Mouse (Mus musculus) lung, postnatal 4 days (tissue): Measurements from ENCODE around the gene Lmbr1.

Experiments
- DNase-seq, 2 experiments: peaks; one replicate each; pipeline ENCODE4 v3.0.0; 2021

Gene Lmbr1

GRCm38 (mm10) chr5:29251496-29251873 is 126.7 kb downstream of the Lmbr1 start:
- DNase-seq = no peak

DNA sequence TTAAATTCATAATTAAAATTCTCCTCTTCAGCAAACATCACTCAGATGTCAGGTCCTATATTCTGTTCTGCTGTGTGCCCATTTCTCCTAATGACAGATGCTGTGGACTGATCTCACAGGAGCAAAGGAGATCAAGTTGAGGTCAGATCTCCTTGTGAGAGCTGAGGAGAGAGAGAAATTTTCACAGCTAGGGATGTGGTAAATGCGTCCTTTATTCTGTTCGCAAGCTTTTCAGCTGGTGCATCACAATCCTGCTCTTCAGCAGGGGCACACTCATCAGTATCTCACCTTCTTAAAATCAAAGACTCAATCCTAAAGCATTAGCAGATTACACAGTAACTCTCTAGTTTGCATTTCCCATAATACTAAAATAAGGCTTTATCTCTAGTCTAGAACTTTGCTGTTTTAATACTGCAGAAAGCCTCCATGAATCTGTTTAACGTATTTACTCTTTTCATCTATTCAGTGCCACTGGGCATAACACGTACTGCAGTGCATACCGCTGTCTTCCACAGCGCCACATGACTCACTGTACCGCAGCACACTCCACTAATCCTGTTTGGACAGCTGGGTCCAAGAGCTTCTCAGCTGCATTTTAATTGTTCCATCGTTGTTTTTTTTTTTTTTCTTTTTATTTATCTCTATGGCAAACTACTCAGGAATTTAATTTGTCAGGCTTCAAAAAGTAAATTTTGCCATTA is 127.2 kb downstream of the Lmbr1 start:
- DNase-seq = no peak

DNA sequence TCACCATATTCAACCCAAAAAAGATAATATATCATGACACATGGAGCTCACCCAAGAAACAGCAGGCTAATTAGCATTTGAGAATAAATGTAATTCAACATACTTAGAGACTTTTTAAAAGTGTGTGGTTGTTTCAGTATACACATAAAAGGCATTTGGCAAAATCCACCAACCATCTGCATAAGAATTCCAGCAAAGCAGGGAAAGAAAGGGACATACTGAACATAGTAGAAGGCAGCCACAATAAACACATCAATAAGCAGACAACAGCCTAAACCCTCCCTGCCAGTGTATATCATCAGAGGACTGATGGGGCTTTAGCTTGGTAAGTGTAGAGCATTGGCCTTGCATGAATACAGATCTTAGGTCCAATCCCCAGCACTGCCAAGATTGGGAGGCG is 133.4 kb downstream of the Lmbr1 start:
- no peak for DNase-seq

DNA sequence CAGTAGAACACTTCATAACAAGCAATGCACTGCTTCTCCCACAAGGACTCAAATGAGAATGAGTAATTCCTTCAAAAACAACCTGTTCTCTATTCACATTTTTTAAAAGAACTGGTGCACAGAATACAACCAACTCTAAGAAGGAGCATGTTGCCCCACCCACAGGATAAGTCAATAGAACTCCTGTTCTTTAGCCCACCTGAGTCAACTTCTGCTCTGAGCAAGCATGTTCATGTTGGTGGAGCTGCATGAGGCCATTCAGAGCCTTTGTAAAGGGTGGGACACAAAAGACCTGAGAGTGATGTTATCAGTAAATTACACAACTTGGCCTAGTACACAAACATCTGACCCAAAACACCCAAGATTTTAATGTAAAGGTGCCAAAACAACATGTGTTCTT is 139.8 kb downstream of the Lmbr1 start:
- DNase-seq = no peak

DNA sequence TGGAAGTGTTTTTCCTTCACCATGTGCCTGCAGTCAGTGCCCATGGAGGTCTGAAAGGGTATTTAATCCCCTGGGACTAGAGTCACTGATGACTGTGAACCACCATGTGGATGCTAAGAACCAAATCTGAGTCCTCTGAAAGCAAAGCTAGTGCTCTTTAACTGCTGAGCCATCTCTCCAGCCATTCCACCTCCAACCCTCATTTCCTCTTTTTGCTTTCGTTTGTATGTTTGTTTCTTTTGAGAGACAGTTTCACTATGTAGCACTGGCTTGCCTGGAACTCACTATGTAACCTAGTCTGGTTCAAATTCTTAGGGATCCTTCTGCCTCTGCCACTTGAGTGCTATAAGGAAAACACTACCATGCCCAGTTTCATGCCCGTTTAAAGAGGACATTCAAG is 147.7 kb downstream of the Lmbr1 start:
- no peak for DNase-seq

DNA sequence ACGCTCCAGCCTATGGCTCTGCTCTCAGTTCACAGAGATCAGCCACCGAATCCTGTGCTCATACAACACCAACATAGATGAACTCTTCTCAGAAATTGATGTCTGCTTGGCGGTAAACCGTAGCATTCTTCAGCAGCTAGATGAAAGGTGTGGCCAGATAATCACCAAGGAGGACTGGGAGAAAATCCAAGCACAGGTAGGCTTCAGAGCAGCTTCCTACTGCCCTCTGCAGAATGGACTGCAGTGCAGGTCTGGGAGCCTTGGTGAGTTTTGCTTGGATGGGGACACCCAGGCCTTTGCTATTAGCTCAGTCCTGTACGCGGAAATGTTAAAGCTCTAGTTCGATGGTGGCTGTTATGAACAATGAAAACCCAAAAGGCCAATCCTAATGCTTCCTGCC is 154.1 kb downstream of the Lmbr1 start:
- DNase-seq = no peak

GRCm38 (mm10) chr5:29217997-29218396 is 160.2 kb downstream of the Lmbr1 start:
- no peak for DNase-seq

GRCm38 (mm10) chr5:29211980-29212555 is 166.1 kb downstream of the Lmbr1 start:
- no peak for DNase-seq

DNA sequence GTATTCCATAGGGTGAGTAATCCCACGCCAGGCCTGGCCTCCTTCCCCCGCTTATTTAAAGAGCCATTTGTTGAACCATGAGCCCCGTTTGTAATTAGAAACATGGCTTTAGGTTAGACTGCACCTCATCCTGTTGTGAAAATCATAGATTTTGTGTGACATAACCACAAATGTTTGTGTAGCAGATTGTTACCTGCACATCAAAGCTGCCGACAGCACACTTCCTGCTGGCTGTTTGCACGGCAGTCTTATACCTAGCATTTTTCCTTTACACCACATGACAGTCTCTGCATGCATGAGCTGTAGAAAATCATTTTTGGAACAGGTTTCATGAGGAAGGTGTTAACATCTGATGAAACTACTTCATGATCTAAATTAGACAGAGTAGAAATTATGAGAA is 172.5 kb downstream of the Lmbr1 start:
- no peak for DNase-seq

- DNase-seq = no peak
These were observed 178.3 kb downstream of the Lmbr1 start for GRCm38 (mm10) chr5:29199868-29200267.

DNA sequence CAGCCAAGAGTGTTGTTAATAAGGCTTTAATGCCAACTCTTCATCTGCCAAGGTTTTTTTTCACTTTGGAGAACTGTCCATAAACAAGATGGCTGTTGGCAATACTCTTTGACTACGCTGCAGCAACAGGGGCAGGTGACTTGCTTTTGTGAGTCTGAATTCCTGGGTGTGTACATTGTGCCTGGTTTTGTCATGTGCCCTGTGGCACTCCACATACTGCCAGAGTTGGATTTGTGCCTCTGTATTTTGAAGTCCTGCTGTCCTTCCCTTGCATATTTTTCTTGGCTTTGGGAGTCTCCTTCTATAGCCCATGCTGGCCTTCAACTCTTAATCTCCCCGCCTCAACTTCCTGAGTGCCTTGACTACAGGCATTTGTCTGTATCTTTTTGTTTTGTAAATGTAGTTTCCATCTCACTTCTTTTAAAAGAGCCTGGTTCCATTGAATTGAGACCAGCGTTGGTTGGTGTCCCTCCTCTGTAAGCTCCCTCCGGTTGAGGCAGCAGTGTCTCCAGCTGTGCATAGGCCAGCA is 179.2 kb downstream of the Lmbr1 start:
- DNase-seq = no peak

- no peak for DNase-seq
These were observed 181.0 kb downstream of the Lmbr1 start for GRCm38 (mm10) chr5:29197187-29197586.

GRCm38 (mm10) chr5:29196264-29196658 is 181.9 kb downstream of the Lmbr1 start:
- DNase-seq = no peak

- peak; percentile 85 to 90 for DNase-seq
These were observed 182.5 kb downstream of the Lmbr1 start, which contains the start of gene Rnf32 for GRCm38 (mm10) chr5:29195570-29196263. Gene Rnf32 (plus strand): TSS chr5:29195992.

DNA sequence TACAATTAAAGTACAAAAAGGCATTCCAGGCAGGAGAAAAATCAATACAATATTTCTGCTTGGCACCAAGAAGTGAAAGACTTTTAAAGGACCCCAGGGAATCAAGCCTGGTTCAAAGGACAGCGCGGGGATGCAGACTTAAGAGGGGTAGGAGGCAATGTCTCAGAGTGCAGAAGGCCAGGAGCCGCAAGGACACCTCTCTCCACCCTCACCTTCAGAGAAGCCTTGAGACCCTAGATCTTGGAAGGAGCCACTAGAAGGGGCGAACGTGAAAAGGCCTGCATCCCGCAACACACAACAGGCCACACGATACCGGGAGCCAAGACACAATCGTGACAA is 183.0 kb downstream of the Lmbr1 start:
- DNase-seq = no peak

DNA sequence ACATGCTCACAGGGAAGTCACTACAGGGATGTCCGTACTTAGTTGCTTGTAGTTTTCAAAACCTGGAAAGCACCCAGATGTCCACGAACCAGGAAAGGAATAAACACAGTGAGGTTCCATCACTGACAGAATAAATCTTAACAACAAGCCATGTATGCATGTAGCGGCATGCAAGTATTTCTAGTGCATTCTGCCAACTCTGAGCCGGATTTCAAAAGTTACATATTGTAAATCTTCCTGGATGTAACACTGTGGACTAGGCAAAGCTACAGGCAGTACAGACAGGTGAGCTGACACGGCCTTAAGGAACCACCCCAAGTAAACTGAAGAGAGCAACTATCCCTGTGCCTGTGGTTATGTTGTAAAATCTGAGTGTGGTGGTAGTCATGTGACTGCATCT is 191.4 kb downstream of the Lmbr1 start:
- DNase-seq = no peak
